Mouse (Mus musculus): ENCODE measurements around the gene Kdelr2.

DNA sequence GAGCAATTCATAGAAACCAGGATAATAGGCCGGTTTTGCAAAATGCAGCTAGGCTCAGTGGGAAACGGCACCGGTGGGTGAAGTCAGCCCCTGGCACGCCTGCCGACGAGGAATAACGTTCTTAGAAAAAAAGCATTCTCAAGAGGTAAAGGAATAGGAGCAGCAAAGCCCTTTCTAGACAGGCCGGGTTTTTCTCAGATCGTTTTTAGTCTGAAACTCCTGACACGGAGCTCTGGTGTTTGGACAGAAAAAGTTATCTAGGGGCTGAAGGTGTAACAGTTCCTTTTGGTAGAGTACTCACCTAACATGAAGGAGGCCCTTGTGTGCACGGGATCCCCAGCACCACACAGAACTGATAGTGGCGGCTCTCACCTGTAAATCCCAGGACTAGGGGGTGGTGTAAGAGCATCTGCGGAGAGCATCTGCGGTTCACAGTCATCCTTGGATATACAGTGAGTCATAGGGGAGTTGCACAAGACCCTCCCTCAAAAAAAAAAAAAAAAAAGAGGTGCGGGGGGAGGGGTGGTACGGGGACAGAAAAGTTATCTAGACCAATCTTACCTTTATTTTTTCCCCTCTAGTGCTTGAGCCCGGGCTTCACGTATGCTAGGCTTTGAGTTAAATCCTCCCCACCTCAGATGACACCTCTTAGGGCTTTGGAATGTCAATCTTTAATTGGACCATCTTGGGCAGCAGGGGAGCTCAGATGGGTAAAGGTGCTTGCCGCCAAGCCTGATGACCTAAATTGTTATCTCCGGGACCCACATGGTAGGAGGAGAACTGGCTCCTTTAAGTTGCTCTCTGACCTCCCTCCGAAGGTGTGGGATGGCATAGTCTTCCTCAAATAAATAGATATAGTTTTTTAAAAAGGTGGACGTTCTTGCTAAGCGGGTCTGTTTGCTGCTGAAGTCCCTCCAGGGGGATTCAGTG is 61.8 kb downstream of the Kdelr2 start:
- TF ChIP-seq POLR2A (IDR thresholded peaks at IDR 0.05; ENCODE audit: low read depth, low read length) = no peak
- TF ChIP-seq CTCF (IDR thresholded peaks at IDR 0.05; ENCODE audit: extremely low read depth, insufficient read length, insufficient replicate concordance, low read depth, low read length) = no peak
